Mouse (Mus musculus): ENCODE results near the gene Tgfb1.

The Tgfb1 gene

DNA sequence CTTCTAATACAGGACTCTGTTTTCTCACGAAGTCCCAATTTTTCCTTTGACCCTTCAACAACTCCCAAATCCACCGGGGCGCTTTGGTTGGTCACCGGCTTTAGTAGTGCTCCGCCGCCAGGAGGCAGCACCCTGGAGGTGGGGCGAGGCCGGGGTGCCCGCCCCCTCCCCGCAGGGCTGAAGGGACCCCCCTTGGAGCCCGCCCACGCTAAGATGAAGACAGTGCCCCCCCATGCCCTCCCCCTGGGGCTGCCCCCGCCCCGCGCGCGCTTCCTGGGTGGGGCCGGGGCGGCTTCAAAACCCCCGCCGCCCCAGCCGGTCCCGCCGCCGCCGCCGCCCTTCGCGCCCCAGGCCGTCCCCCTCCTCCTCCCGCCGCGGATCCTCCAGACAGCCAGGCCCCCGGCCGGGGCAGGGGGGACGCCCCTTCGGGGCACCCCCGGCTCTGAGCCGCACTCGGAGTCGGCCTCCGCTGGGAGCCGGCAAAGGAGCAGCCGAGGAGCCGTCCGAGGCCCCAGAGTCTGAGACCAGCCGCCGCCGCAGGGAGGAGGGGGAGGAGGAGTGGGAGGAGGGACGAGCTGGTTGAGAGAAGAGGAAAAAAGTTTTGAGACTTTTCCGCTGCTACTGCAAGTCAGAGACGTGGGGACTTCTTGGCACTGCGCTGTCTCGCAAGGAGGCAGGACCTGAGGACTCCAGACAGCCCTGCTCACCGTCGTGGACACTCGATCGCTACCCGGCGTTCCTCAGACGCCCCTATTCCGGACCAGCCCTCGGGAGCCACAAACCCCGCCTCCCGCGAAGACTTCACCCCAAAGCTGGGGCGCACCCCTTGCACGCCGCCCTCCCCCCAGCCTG lies at the start of gene Tgfb1:
Gene Tgfb1, plus strand, starts transcription at position 323 of the 852 bp plus-strand sequence.
- DNase-seq (ENCODE audit: low spot score in 2 of 2): peak; percentile 87 to 91

DNA sequence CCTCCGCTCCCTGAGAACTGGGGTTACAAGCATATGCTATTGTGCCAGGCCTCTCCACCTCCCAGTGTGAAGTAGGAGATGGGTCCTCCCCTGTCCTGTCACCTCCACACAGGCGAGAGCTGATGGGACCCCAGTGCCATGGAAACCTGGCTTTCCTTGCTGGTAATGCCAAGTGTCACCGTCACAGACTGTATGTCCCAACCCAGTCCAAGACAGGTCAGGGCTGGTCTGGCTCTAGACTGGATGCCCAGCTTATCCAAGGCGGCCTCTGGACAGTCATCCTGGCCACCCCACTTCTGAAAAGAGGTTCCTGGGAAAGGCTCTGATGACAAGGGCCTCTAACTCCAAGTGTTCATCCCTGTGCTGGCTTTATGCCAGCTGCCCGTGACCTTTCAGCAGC lies 49.7 kb upstream of the Tgfb1 start:
- DNase-seq (ENCODE audit: low spot score in 2 of 2): no peak

DNA sequence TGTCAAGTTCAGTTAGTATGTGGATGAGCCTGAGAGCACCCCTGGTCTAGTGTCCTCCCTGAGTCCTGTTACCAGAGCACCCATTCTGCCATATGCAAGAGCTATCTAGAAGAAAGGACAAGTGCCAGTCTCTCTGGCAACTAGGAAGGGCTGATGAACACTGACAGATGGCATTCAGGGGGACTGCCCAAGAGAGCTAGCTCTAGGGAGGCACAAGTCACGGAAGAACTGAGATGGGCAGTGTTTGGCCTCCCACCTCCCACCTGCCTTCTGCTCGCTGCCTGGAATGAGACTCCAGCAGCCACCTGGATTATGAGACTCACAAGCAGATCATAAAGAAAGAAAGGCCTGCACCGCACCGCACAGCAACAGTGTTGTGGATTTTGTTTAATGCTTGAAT lies 47.0 kb upstream of the Tgfb1 start:
- no peak for DNase-seq (ENCODE audit: low spot score in 2 of 2)

DNA sequence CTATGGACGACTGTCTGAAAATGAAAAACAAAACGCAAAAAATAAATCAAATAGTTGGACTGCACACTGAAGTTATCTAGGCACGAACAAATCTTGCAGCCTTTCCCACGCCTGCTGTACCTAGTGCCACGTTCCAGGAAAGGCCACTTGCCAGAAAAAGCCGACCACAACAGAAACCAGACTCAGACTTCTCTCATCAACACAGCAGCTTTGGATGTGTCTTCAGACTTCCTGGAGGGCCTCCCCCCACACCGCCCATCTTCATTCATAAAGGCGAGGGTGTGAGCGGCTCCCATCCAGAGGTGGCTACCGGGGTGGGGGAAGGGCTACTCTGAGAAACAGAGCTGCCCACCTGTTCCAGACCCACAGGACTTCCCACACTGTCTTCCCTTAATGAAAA lies 42.7 kb upstream of the Tgfb1 start:
- no peak for DNase-seq (ENCODE audit: low spot score in 2 of 2)

DNA sequence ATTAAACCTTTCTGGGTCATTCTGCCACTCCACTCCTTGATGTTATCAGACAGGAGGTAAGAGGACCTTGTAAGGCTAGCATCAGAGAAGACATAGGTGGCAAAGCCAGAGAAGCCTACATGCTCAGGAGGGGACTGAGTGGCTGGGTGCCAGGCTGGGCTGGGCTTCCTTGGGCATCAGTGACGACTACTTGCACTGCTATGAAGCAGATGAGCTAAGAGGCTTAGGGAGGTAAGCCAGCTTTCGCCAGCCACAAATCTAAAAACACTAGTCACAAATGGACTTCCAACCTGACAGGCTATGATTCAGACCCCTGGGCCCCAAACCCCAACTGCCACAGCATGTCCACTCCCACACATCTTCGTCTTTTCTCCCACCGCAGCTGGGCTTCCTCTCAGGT lies 42.2 kb upstream of the Tgfb1 start:
- no peak for DNase-seq (ENCODE audit: low spot score in 2 of 2)

DNA sequence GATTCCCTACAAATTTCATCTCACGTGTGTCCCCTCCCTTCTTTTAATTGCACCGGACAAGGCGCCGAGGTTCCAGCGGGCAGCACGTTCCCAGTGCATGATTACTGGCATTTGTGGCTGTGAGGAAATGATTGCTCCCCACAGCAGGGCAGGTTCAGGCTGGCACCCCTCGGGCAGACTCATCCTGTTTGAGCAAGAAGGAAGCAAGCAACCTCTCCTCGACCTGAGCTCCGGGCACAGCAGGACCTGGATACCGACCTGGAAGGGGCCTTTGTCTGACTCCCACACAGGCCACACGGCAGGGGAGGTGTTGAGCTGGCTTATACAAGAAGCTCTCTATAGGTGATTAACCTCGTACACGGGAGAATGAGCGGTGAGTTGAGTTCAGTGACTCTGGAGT lies 41.7 kb upstream of the Tgfb1 start:
- no peak for DNase-seq (ENCODE audit: low spot score in 2 of 2)

DNA sequence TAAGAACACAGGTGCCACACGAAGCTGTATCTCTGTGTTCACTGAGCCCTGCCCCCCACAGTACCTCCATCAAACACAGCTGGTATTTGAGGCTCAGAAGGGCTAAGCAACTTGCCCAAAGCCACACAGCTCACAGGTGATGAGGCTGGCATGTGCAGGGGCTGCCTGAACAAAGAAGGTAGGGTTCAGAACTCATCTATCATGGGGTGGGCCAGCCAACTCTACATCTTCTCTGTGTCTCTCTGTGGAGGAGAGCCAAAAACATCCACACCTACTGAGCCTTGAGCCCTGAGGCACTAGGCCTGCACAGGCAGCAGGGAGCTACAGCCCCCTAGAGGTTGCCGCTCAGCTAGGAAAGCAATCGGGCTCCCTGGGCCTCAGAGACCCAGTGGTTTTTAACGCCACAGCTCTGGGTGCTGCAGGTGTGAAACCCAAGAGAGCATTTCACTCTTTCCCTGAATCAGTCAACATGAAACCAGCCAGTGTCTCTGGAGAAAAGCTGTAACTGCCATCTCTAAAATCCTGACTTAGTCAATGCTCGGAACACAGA lies 39.2 kb upstream of the Tgfb1 start:
- peak in 1 of 2 experiments; percentile 69 for DNase-seq (ENCODE audit: low spot score in 2 of 2)

DNA sequence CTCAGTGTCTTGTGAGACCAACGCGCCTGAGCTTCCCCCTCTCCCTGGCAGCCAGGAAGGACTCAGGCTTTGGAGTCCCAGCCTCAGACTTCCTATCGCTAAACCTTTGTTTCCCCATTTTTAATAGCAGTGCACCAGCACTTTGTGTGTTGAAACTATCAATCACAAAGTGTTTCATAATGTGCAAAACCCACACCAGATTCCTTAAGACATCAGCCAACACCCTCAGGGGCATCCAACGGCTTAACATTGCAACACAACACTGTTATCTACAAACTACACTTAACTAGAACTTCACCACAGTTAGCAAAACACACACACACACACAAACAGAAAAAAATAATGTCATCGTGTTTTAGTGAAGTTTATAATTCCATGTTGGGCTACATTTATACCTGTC lies 37.0 kb upstream of the Tgfb1 start:
- no peak for DNase-seq (ENCODE audit: low spot score in 2 of 2)

DNA sequence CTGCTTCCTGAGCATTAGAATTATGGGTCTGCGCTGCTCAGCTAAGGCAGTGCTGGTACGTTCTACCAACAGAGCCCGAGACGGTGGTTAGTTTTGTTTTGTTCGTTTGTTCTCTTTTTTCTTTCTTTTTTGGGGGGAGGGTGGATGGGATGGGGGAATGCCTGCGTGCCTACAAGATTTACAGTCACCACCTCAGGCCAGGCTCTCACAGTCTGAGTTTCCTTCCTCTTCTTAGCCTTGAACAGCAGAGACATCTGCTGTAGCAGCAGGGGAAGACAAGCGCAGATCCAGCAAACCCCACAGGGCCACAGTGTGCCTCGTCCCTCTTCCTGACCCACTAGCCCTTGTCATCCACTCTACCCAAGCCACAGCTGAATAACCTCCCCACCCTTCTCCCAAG lies 35.5 kb upstream of the Tgfb1 start:
- peak in 1 of 2 experiments; percentile 60 for DNase-seq (ENCODE audit: low spot score in 2 of 2)

DNA sequence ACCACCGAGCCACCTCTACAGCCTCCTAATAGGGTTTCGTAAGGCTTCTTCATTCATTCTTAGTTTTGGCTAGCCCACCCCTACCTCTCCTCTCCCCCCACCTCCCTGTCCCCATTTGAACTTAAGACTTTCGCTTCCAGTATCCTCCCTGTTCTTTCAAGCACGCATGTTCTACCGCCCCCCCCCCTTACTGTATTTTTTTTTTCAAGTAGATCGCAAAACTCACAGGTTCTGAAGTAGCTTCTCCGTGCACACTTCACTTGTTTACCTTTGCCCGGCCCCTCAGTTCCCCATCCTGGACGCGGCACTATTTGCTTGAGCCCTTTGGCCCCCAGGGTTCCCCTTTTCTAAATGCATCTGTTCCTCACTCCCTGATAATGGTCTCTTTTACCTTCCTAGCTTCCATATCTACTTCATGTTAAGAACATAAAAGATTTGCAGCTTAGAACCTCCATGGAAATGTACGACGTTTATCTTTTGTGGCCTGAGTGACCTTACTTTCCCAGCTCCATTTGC lies 34.5 kb upstream of the Tgfb1 start:
- DNase-seq (ENCODE audit: low spot score in 2 of 2): peak in 1 of 2 experiments; percentile 61

DNA sequence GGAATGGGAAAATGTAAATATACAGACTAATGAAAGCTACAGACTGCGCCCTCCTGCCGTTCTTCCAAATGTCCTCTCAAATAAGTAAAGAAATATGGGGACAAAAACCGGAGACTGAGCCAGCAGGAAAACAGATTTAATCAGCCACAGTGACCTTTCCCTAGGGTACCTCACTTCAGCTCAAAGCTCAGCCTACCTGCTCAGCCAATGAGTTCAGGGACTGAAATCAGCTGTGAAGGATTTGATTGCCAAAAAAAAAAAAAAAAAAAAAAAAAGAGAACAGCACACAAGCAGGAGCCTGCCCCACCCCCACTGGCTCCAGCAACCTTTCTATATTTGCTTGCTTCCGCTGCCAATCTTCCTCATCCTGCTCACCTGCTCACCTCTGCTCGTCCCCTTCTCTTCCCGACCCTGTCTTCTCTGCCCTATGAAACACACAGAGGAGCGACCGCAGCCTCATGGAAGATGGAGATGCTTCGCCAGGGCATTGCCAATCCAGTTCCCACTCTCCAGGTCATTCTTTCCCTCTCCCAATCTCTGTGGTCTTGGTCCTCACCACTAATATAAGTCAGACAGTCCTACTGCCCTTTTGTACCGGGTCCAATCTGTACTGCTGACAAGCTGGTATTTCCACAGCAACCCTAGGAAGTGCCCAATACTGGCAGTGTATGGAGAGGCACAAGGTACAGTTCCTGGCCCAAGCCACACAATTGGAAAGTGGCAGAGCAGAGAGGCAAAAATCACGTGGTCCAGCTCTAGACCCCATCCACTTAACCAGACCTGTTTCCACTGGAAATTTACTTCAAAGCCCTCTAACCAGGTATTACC lies 31.0 kb upstream of the Tgfb1 start:
- DNase-seq (ENCODE audit: low spot score in 2 of 2): no peak

DNA sequence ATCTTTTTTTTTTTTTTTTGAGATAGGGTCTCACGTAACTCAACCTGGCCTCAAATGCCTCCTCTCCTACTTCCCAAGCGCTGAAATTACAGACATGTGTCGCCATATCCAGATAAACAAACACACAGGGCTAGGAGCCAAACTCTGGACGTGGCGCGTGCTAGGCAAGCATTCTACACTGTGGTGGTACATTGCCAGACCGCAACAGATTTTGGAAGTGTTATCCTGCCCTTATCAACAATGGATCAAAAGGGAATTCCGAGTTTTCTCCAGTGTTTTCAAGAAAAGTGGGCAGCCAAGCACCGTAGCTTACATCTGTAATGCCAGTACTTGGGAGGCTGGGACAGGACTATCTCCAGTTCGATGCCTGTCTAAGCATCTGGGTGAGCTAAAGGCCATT lies 29.0 kb upstream of the Tgfb1 start:
- no peak for DNase-seq (ENCODE audit: low spot score in 2 of 2)

DNA sequence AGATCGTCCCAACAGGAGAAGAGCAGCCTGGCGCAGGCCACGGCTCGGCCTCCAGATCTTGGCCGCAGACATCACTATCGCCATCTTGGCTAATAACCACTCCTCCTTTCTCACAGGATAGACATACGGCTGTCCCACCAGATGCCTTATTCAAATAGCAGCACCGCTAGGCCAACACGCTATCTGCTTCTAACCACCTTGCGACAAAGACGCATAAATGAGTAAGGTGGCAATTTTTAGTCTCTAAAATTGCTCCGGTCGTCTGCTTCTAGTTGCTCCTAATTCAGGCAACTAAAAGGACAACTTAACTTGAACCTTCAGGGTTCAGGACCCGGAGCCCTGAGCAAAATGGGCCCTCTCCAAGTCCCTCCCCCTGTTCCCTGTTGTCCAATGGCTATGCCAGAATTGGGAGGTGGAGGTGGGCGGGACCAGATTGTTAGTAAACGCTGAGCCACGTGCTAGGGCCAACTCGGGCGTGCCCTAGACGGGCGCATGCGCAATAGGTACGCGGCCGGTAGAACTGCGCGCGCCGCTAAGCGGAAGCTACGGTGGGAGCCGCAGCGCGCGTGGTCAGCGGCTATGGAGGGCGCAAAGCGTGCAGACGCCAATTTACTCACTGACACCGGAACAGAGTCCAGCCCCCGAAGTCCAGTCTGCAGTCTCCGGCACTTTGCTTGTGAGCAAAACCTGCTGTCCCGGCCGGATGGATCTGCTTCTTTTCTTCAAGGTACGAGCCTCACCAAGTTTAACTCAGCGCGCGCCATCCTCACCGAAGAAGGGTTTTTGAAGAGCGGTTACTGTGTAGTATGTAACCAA lies 27.9 kb upstream of the Tgfb1 start, which contains the start of the genes Bckdha and Exosc5:
Gene Bckdha, minus strand, starts transcription at position 325 of the 816 bp plus-strand sequence.
Gene Exosc5, plus strand, starts transcription at position 508 of the 816 bp plus-strand sequence.
- peak; percentile 96 to 99 for DNase-seq (ENCODE audit: low spot score in 2 of 2)

DNA sequence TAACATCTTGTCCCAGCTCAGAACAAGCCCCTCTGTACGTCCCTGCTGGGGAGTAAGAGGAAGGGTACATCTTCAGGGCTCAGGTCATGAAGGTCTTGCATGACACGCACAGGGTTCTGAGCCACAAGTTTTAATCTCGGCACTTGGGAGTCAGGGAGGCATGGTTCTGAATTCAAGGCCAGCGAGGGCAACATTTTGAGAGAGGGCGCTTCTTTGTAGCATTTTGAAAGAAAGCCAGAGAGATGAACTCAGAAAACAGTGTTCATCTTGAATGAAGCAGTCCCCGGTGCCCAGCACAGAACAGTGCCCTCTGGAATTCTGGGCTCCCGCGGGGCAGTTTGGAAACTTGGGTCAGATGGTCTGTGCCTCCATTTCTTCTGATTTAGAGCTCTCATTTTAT lies 20.4 kb upstream of the Tgfb1 start:
- no peak for DNase-seq (ENCODE audit: low spot score in 2 of 2)

DNA sequence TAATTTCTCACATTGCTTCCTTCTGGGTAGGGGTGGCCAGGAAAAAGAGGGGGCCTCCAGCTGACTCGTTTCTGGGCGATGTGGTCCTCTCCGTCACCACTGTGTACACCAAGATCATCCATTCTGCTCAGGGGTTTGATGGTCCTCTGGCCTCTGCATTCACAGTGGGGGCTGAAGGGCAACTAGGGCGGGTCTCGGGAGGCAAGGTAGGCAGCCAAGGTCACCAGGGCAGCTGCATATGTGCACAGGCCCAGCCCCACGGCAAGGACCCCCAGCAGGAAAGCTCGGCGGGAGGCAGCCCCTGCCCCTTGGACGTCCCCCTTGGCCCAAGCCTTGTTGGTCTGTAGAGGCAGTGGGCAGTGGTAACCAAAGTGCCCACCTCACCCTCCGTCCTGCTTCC lies 17.6 kb upstream of the Tgfb1 start:
- DNase-seq (ENCODE audit: low spot score in 2 of 2): no peak

DNA sequence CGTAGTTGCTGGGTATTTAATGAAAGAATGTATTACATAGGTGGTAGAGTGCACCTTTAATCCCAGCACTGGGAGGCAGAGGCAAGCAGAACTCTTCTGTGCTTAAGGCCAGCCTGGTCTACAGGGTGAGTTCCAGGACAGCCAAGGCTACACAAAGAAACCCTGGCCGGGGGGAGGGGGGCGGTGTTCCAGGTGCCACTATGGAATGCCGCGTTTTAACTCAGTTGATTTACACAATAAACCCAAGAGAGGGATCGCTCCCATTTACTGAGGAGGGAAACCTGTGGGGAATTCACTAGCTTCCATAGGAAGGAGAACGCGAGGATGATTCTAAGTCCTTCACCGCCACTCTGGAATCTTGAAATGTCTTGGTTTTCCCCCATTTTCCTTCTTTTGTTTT lies 17.2 kb upstream of the Tgfb1 start:
- no peak for DNase-seq (ENCODE audit: low spot score in 2 of 2)

DNA sequence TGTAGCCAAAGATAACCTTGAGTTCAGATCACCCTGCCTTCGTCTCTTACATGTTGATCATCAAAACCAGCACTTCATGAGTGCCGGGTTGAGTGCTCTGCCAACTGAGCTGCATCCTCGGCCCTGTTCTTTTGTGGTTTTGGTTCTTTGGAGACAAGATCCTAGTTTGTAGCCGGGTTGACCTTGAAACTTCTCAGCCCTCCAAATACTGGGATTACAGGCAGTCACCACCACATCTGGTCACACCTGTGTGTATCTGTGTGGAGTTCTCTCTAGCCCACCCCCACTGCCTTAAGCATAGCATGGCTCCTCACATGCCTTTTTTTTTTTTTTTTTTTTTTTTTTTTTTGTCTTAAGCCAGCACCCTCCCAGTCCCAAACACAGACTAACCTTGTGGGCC lies 16.7 kb upstream of the Tgfb1 start:
- no peak for DNase-seq (ENCODE audit: low spot score in 2 of 2)

DNA sequence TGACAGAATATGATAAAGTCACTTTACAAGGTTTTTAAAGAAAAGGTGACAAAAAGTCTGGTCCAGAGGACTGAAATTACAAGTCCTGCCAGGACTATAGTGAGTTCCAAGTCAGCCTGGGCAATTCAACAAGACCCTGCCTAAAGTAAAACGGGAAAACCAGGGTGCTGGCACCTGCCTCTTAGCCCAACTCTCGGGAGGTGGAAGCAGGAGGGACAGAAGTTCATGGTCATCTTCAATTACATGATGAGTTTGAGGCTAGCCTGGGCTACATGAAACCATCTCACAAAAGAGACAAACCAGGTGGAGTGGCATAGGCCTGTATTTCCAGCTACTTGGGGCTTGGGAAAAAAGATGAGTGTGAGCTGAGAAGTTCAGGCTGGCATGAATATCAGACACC lies 15.1 kb upstream of the Tgfb1 start:
- DNase-seq (ENCODE audit: low spot score in 2 of 2): no peak

DNA sequence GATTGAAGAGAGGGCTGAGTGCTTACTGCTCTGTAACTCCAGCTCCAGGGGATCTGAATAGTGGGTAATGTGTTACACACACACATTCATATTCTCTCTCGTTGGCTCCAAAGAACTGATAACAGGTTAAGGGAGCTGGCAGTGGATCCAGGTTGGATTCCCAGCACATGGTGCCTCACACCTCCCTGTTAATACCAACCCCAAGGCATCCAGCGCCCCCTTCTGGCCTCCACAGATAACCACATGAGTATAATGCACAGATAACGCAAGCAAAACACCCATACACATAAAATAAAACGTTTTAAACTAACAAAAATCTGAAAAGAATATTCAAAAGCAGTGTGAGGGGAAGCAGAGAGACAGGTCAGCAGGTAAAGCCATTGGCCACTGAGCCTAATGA lies 14.4 kb upstream of the Tgfb1 start:
- no peak for DNase-seq (ENCODE audit: low spot score in 2 of 2)

DNA sequence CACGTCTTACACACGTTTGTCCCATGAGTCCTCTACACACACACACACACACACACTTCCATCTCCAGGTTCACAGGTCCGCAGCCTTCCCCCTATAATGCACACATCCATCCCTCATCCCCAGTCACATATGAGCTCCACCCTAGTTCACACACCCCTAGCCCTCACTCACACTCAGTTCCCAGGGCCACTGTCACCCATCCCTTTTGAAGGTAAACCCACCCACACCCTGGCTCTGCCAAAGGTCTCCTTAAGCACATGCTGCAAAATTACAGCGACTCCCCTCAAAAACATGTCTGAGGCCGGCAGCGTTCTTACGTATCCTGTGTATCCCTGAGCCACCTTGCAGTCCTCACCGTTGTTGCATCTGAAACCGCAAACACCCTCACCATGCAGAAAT lies 12.5 kb upstream of the Tgfb1 start:
- no peak for DNase-seq (ENCODE audit: low spot score in 2 of 2)

DNA sequence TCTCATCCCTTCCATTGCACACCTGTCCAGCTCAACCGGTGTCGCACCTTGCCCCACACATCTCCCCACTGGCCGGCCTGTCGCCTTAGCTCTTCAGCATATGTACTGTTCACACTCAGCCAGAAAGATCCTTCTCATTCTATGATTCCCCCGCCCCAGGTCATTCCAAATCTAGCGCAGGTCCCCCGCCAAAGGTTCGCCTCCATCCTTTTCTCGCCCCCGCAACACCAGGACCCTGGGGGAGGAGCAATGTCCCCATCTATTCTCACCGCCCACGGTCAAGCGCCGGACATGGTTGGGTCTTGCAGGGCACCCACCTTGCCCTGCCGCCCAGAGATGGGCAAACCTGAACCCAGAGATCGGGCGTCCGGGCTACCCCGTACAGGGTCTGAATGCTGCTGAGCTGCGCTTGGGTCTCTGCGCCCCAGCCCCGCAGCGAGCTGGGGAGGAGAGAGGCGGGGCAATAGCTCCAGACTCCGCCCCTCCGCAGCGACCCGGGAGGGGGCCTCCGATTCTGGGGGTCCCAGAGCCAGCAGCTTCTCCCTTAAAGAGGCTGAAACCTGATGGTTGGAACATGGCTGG lies 12.0 kb upstream of the Tgfb1 start, which contains the start of gene Tmem91:
Gene Tmem91, minus strand, starts transcription at position 448 of the 582 bp plus-strand sequence.
- no peak for DNase-seq (ENCODE audit: low spot score in 2 of 2)

All from spleen, postnatal 10 days (tissue).